Mouse (Mus musculus): Measurements from ENCODE around the gene Abcf3.

The Abcf3 gene

GRCm38 (mm10) chr16:20548096-20548948 is at the start of gene Abcf3:
Gene Abcf3, plus strand, starts transcription at chr16:20548577.
- DNase-seq, result peak; percentile 99

GRCm38 (mm10) chr16:20498677-20499475 is 49.5 kb upstream of the Abcf3 start, which contains the start of gene Eif2b5:
Gene Eif2b5, plus strand, starts transcription at chr16:20498817.
- DNase-seq, result peak; percentile 96

GRCm38 (mm10) chr16:20506000-20506399 is 42.4 kb upstream of the Abcf3 start:
- no peak for DNase-seq

GRCm38 (mm10) chr16:20509349-20509748 is 39.0 kb upstream of the Abcf3 start:
- peak; percentile 61 for DNase-seq

GRCm38 (mm10) chr16:20511277-20511847 is 37.0 kb upstream of the Abcf3 start:
- DNase-seq, result no peak

- DNase-seq, result no peak
Measured at GRCm38 (mm10) chr16:20516032-20516431, 32.3 kb upstream of the Abcf3 start.

GRCm38 (mm10) chr16:20516726-20517201 is 31.6 kb upstream of the Abcf3 start, which contains the start of gene Dvl3:
Gene Dvl3, plus strand, starts transcription at chr16:20516982.
- DNase-seq, result peak; percentile 95

- peak; percentile 42 for DNase-seq
Measured at GRCm38 (mm10) chr16:20517216-20517615, 31.2 kb upstream of the Abcf3 start.

GRCm38 (mm10) chr16:20517701-20518374 is 30.5 kb upstream of the Abcf3 start:
- DNase-seq, result peak; percentile 69

- DNase-seq, result no peak
Measured at GRCm38 (mm10) chr16:20523886-20524285, 24.5 kb upstream of the Abcf3 start.

- DNase-seq, result no peak
Measured at GRCm38 (mm10) chr16:20528779-20529178, 19.6 kb upstream of the Abcf3 start.

- DNase-seq, result no peak
Measured at GRCm38 (mm10) chr16:20529375-20529774, 19.0 kb upstream of the Abcf3 start.

- no peak for DNase-seq
Measured at GRCm38 (mm10) chr16:20530941-20531340, 17.4 kb upstream of the Abcf3 start.

GRCm38 (mm10) chr16:20534617-20535295 is 13.6 kb upstream of the Abcf3 start:
- DNase-seq, result no peak

GRCm38 (mm10) chr16:20535296-20536080 is 12.9 kb upstream of the Abcf3 start, which contains the start of gene Ap2m1:
Gene Ap2m1, plus strand, starts transcription at chr16:20535478.
- DNase-seq, result peak; percentile 97

- DNase-seq, result no peak
Measured at GRCm38 (mm10) chr16:20536081-20536665, 12.2 kb upstream of the Abcf3 start.

GRCm38 (mm10) chr16:20537071-20537471 is 11.3 kb upstream of the Abcf3 start:
- DNase-seq, result peak; percentile 14

GRCm38 (mm10) chr16:20537601-20538320 is 10.6 kb upstream of the Abcf3 start:
- DNase-seq, result no peak

- DNase-seq, result no peak
Measured at GRCm38 (mm10) chr16:20539649-20540048, 8.7 kb upstream of the Abcf3 start.

GRCm38 (mm10) chr16:20540438-20540837 is 7.9 kb upstream of the Abcf3 start:
- DNase-seq, result no peak
